ENCODE assay signal across 10 mouse cellular contexts in genomic region chr10:69465558-69466200, GRCm38 (mm10).
A peak's percentile ranks its signal among the peaks of the same experiment; 100 is the strongest.
DNase-seq lines count a peak whose midpoint lies in the region; ATAC-seq lines count a peak whose summit lies in the region.
"Had no signal": no experiment of that assay in that cellular context is flagged by ENCODE, and none has a peak within 500 bp of the region (broad histone marks: within the 10 kb centered on the region; RNA-seq: fewer than 3 reads in every experiment).

No protein-coding gene starts in this region.

- no peaks in the 10 kb centered on the region for H3K9me3 ChIP-seq in hindbrain, embryonic 10.5 days
- H3K9me3 ChIP-seq: embryonic facial prominence, embryonic 13.5 days had no signal

- no peaks in the 10 kb centered on the region for H3K27me3 ChIP-seq in hindbrain, embryonic 10.5 days (ENCODE audit: insufficient read depth, poor library complexity, severe bottlenecking)
- H3K27me3 ChIP-seq: embryonic facial prominence, embryonic 13.5 days had no signal

- intact Hi-C loops in left cerebral cortex, postnatal 25 days (cut with DNase I): loop anchor here (5.0 kb wide), 1 partner anchor 72 kb away; no protein-coding TSS in a partner anchor

- H3K4me3 ChIP-seq in hindbrain, embryonic 10.5 days: no peak overlapping the region
- H3K4me3 ChIP-seq: embryonic facial prominence, embryonic 13.5 days had no signal

- peaks cover 45% of the 10 kb centered on the region for H3K4me1 ChIP-seq in hindbrain, embryonic 10.5 days (replicated peaks)

- DNase-seq in heart, adult 11 months: peak; percentile 3
- DNase-seq in heart, postnatal 4 days: no peak
- peak; percentile 50 for DNase-seq in hindbrain, embryonic 10.5 days (ENCODE audit: low spot score)
- DNase-seq in left cerebral cortex, postnatal 25 days (ENCODE audit: low spot score in 2 of 2): peak; percentile 73 to 90
- DNase-seq in right cerebral cortex, postnatal 36 days (ENCODE audit: low spot score in 2 of 2): peak; percentile 33 to 71
- DNase-seq in adrenal gland, postnatal 4 days (ENCODE audit: low spot score in 2 of 2): no peak
- no peak for DNase-seq in c-Kit-positive CD71-positive TER-119-positive erythroid progenitor cells, embryonic 14.5 days (ENCODE audit: low spot score)
- DNase-seq: thymus, adult 2 months had no signal

- peak overlapping the region; percentile 74 for H3K27ac ChIP-seq in hindbrain, embryonic 10.5 days
- H3K27ac ChIP-seq: embryonic facial prominence, embryonic 13.5 days had no signal

- 61% methylated on average over 11 of the region's 11 CpGs for WGBS in hindbrain, embryonic 10.5 days

- H3K36me3 ChIP-seq in hindbrain, embryonic 10.5 days: no peaks in the 10 kb centered on the region
- H3K36me3 ChIP-seq: embryonic facial prominence, embryonic 13.5 days had no signal

- no peak for ATAC-seq in cerebellum, adult (ENCODE audit: insufficient number of reproducible peaks, low FRiP score, low TSS enrichment)

Comparison
In these comparisons a context has a peak if more than half of its experiments do, and no peak if none do; other contexts are left out.
1. DNase-seq: peak in heart, adult 11 months (single experiment), hindbrain, embryonic 10.5 days (single experiment), left cerebral cortex, postnatal 25 days (2 of 2) and right cerebral cortex, postnatal 36 days (2 of 2); none in heart, postnatal 4 days (single experiment), adrenal gland, postnatal 4 days (0 of 2) and c-Kit-positive CD71-positive TER-119-positive erythroid progenitor cells, embryonic 14.5 days (single experiment).